Mouse (Mus musculus): ENCODE data around the gene Klk8. TPM values are rescaled to one million over a fixed set of nuclear protein-coding genes. Genes with fewer than 3 reads are reported as not detected.

Gene Klk8
- total RNA-seq (2021), result 10 to 100 TPM; 23.5 to 25.0 TPM
- long read RNA-seq, transcript Klk8-201 (5 exons, 1,322 nt), result major isoform, 18 of 19 reads
- long read RNA-seq, partial matches to known transcripts, result 1 of 19 reads
- long read RNA-seq, other reads (novel, unspliced or antisense), result 0 of 19 reads

- no peak for DNase-seq (ENCODE audit: low spot score in 2 of 2)
Measured at GRCm38 (mm10) chr7:43797333-43797769, at the start of gene Klk8. Gene Klk8, plus strand, starts transcription at chr7:43797577.

DNA sequence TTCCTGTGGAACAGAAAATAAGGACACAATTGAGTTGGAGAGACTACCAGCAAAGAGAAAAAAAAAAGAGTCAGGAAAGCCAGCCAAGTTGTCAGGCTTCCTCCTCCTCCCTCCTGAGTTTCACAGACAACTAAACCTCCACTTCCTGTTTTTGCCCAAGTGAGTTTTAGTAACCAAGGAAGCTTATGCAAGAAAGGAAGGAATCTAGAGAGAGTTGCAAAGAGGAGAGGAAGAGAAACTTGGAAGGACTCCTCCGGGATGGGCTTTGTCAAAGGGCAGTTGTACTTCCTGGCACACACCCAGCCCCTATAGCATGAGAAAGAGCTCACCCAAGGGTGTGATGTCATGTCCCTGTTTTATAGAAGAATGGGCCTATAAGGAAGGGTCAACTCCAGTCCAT is 49.6 kb upstream of the Klk8 start:
- DNase-seq (ENCODE audit: low spot score in 2 of 2), result no peak

GRCm38 (mm10) chr7:43752806-43753205 is 44.6 kb upstream of the Klk8 start:
- DNase-seq (ENCODE audit: low spot score in 2 of 2), result no peak

DNA sequence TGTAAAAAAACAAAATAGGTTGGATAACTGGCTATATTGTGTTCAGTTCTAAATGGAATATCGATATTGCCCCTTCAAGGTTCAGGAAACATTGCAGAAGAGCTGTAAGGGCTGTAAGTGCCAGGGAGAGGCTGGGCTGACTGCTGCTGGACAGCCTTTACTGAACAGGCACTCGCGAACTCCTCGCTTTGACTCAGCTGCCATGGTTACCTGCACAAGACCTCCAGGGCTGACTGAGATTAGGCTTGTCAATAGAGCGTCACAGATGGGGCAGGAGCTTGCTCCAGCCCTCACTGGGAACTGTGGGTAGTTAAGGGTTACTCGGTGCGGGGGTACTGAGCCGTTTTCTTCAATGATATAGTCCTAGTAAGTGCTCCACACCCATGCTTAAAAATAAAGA is 30.9 kb upstream of the Klk8 start:
- no peak for DNase-seq (ENCODE audit: low spot score in 2 of 2)

GRCm38 (mm10) chr7:43768597-43768996 is 28.8 kb upstream of the Klk8 start, which contains the start of gene Klk12:
Gene Klk12, plus strand, starts transcription at chr7:43768897.
- DNase-seq (ENCODE audit: low spot score in 2 of 2), result no peak

GRCm38 (mm10) chr7:43769636-43770035 is 27.7 kb upstream of the Klk8 start:
- DNase-seq (ENCODE audit: low spot score in 2 of 2), result peak in 1 of 2 experiments; percentile 4

DNA sequence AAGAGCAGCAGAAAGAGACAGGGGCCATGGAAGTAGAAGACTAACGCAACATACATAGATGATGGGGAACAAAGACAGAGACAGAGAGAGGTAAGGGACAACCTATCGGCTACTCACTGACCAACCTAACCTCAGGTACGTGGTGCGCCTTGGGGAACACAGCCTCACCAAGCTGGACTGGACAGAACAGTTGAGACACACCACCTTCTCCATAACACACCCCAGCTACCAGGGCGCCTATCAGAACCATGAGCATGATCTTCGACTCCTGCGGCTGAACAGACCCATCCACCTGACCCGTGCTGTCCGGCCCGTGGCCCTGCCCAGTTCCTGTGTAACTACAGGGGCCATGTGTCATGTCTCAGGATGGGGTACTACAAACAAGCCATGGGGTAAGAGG is 26.7 kb upstream of the Klk8 start:
- DNase-seq (ENCODE audit: low spot score in 2 of 2), result peak in 1 of 2 experiments; percentile 5

- peak in 1 of 2 experiments; percentile 4 for DNase-seq (ENCODE audit: low spot score in 2 of 2)
Measured at GRCm38 (mm10) chr7:43771916-43772315, 25.5 kb upstream of the Klk8 start.

GRCm38 (mm10) chr7:43772901-43773300 is 24.5 kb upstream of the Klk8 start:
- peak in 1 of 2 experiments; percentile 6 for DNase-seq (ENCODE audit: low spot score in 2 of 2)

- peak in 1 of 2 experiments; percentile 3 for DNase-seq (ENCODE audit: low spot score in 2 of 2)
Measured at GRCm38 (mm10) chr7:43774364-43774763, 23.0 kb upstream of the Klk8 start, which contains the start of gene Klk11. Gene Klk11, plus strand, starts transcription at chr7:43774604.

GRCm38 (mm10) chr7:43774802-43775201 is 22.6 kb upstream of the Klk8 start:
- DNase-seq (ENCODE audit: low spot score in 2 of 2), result peak in 1 of 2 experiments; percentile 5

- peak in 1 of 2 experiments; percentile 5 for DNase-seq (ENCODE audit: low spot score in 2 of 2)
Measured at GRCm38 (mm10) chr7:43775311-43776057, 21.9 kb upstream of the Klk8 start.

DNA sequence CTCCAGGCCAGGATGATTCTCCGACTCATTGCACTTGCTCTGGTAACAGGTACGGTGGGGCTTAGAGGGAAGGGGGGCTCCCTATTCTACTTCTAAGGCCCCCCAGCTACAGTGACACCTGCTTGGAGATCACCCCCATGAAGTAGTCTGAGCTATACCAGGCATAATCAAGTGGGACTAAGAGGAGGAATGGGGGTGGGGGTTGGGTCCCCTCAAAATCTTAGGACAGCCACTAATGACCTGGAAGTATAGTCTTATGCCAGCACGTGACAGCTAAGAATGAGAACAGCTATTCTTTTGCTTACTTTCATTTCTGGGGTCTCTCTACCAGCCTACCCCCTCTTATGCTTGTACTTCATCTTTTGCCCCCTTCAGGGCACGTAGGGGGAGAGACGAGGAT is 20.9 kb upstream of the Klk8 start:
- DNase-seq (ENCODE audit: low spot score in 2 of 2), result no peak

DNA sequence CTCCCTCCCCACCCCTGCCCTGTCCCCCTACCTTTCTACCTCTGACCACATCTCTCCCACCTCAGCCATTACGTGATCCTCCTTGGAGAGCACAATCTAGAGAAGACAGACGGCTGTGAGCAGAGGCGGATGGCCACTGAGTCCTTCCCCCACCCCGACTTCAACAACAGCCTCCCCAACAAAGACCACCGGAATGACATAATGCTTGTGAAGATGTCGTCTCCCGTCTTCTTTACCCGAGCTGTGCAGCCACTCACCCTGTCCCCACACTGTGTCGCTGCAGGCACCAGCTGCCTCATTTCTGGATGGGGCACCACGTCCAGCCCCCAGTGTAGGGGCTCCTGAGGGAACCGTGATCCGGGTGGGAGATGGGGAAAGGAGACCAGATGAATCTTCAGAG is 20.0 kb upstream of the Klk8 start:
- no peak for DNase-seq (ENCODE audit: low spot score in 2 of 2)

GRCm38 (mm10) chr7:43778176-43778970 is 19.0 kb upstream of the Klk8 start:
- peak in 1 of 2 experiments; percentile 0 for DNase-seq (ENCODE audit: low spot score in 2 of 2)

DNA sequence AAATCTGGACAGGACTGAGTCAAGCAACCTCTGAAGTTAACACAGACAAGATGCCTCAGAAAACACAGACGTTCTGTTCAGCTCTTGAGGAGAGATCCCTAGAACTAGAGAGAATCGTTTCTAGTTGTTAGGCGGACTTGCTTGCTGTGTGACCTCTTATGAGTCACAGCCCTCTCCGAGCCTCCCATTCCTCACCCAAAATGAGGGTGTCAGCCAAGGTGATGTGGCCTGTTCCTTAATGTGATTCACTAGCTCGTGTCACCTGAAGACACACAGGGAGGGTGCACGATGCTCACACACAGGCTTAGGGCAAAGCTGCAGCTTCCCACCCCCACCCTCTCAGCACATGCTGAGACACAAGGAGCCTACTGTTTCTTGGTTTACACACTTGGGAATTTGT is 17.1 kb upstream of the Klk8 start:
- DNase-seq (ENCODE audit: low spot score in 2 of 2), result no peak

- DNase-seq (ENCODE audit: low spot score in 2 of 2), result no peak
Measured at GRCm38 (mm10) chr7:43780746-43781145, 16.6 kb upstream of the Klk8 start, which contains the start of gene Klk10. Gene Klk10, plus strand, starts transcription at chr7:43781035.

DNA sequence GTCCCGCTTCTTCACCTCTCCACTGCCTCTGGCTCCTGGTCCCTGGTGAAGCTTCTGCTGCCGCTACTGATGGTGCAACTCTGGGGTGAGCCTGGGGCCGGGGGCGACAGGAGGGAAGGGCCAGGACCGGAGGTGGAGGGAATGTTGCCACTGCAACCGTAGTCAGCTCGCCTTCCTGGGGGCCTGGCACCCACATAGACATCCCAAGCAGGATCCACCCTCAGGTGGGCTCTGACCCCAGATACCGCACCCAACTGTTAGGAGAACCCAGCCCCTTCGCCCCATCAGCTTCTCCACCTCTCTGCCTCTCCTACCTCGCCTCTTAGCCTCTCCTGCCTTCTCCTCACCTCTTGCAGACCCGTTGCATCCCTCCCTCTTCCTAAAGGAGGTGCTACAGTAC is 15.8 kb upstream of the Klk8 start:
- no peak for DNase-seq (ENCODE audit: low spot score in 2 of 2)

- DNase-seq (ENCODE audit: low spot score in 2 of 2), result peak; percentile 83
Measured at GRCm38 (mm10) chr7:43782275-43783265, 14.8 kb upstream of the Klk8 start.

DNA sequence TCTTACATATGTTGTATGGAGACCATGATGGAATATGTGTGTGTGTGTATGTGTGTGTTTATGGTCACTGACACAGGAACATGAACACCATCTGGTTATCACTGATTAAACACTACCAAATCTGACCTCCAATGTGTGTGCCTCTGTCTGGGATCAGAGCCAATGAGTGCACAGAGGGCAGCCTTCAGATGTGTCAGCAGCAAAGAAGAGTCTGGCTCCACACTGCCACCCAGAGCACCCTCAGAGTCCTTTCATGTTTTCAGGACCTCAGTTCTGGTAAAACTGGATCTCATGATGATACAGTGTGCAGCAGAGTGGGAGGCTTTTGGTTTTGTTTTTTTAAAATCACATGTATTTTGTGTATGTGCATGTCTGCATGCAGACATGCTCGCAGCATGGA is 12.1 kb upstream of the Klk8 start:
- DNase-seq (ENCODE audit: low spot score in 2 of 2), result no peak

GRCm38 (mm10) chr7:43788096-43788495 is 9.3 kb upstream of the Klk8 start:
- DNase-seq (ENCODE audit: low spot score in 2 of 2), result no peak
